Mouse (Mus musculus) heart, embryonic 14.5 days (tissue): ENCODE results near the gene B4galnt1. TPM values are rescaled to one million over a fixed set of nuclear protein-coding genes. Genes with fewer than 3 reads are reported as not detected.
A peak's percentile ranks its signal among the peaks of the same experiment; 100 is the strongest.
"Not testable (repeated sequence)": the region's sequence is repeated elsewhere in the genome, so short reads cannot be mapped to it uniquely, and the experiment has no call there.

Source experiments
- ATAC-seq: fragments of 200-750 bp; cut with Nextera tagmentation; 2 replicates; pipeline ENCODE4 v1.8.0; 2017; ENCODE audit warnings: low read depth, moderate TSS enrichment; ENCODE audit not compliant: insufficient number of reproducible peaks, insufficient read depth, low FRiP score
- H3K27ac ChIP-seq, 2 experiments: fragments of 200-500 bp in 1 of 2; fragments of 300-500 bp in 1 of 2; sonication (generic) in 1 of 2; replicated peaks in 1 of 2; 2 replicates each; pipeline ENCODE4 v1.5.1; 2012 to 2014; ENCODE audit warnings: low read depth in 2 of 2, low read length in 2 of 2, control low read depth in 1 of 2, mild to moderate bottlenecking in 1 of 2, mixed read lengths in 1 of 2; ENCODE audit not compliant: control insufficient read depth in 1 of 2, insufficient read depth in 1 of 2
- H3K27me3 ChIP-seq: fragments of 300-500 bp; sonication (generic); 2 replicates; pipeline ENCODE4 v1.6.1; 2014; ENCODE audit warnings: mild to moderate bottlenecking, low read length, control low read depth; ENCODE audit not compliant: control insufficient read depth, insufficient read depth
- H3K36me3 ChIP-seq: fragments of 300-500 bp; sonication (generic); 2 replicates; pipeline ENCODE4 v1.6.1; 2014; ENCODE audit warnings: mild to moderate bottlenecking, control low read depth, low read length, mixed read lengths; ENCODE audit not compliant: control insufficient read depth, insufficient read depth
- H3K4me1 ChIP-seq, 2 experiments: fragments of 200-500 bp in 1 of 2; fragments of 300-500 bp in 1 of 2; sonication (generic) in 1 of 2; 2 replicates each; pipeline ENCODE4 v1.6.1; 2012 to 2014; ENCODE audit warnings: low read length in 2 of 2, control low read depth in 1 of 2, mixed read lengths in 1 of 2; ENCODE audit not compliant: control insufficient read depth in 2 of 2, insufficient read depth in 2 of 2
- H3K4me2 ChIP-seq: fragments of 300-500 bp; sonication (generic); 2 replicates; pipeline ENCODE4 v1.6.1; 2014; ENCODE audit warnings: mild to moderate bottlenecking, low read length
- H3K4me3 ChIP-seq, 2 experiments: fragments of 200-500 bp in 1 of 2; fragments of 300-500 bp in 1 of 2; sonication (generic) in 1 of 2; 2 replicates each; pipeline ENCODE4 v1.5.1; 2012 to 2014; ENCODE audit warnings: low read length in 2 of 2, mild to moderate bottlenecking in 2 of 2, control low read depth in 1 of 2, low read depth in 1 of 2, moderate library complexity in 1 of 2; ENCODE audit not compliant: control insufficient read depth in 1 of 2, insufficient read depth in 1 of 2
- H3K9ac ChIP-seq: fragments of 300-500 bp; sonication (generic); 2 replicates; pipeline ENCODE4 v1.6.1; 2014; ENCODE audit warnings: mild to moderate bottlenecking, low read length
- H3K9me3 ChIP-seq: fragments of 300-500 bp; sonication (generic); 2 replicates; pipeline ENCODE4 v1.6.1; 2016; ENCODE audit warnings: low read length, control low read depth; ENCODE audit not compliant: control insufficient read depth
- WGBS: fragments of 180-500 bp; shearing (Covaris S2); extraction: QIAGEN DNeasy Blood & Tissue Kit; methylation state at CpG from one replicate; pipeline ENCODE4 v1.1.7; 2014; 5-methylcytosine and 5-hydroxymethylcytosine counted together
- polyA plus RNA-seq: library from polyadenylated mRNA; unstranded; fragments of >200 nt; fragmentation: Nextera tagmentation; extraction: Ambion mirVana; gene quantifications from 2 replicates; pipeline ENCODE4 v1.2.1, GENCODE M21; 2014

The B4galnt1 gene
- polyA plus RNA-seq, 1 experiment from 2014 or later, result 1.5 TPM

- H3K9me3 ChIP-seq, result no peaks in the 10 kb centered on the region
- H3K36me3 ChIP-seq, result peaks cover 5% of the 10 kb centered on the region
- H3K27me3 ChIP-seq, result no peaks in the 10 kb centered on the region
- H3K27ac ChIP-seq, result no peak overlapping the region
- peak overlapping the region; percentile 7 to 30; a peak in 3 of 4 replicates for H3K4me3 ChIP-seq
- peak overlapping the region; percentile 36; the same call in 1 of the 2 replicates for H3K9ac ChIP-seq
- H3K4me1 ChIP-seq, result peaks cover 2 to 14% of the 10 kb centered on the region in 2 experiments; a peak in 3 of 4 replicates
- H3K4me2 ChIP-seq, result peak overlapping the region; percentile 71
- no peak for ATAC-seq
- WGBS, result 2% methylated on average over 4 of the region's 4 CpGs
Observed at GRCm38 (mm10) chr10:127123436-127123805, 41.6 kb upstream of the B4galnt1 start.

GRCm38 (mm10) chr10:127125210-127126001, 39.6 kb upstream of the B4galnt1 start:
- no peak for ATAC-seq
- no peaks in the 10 kb centered on the region for H3K36me3 ChIP-seq
- peaks cover under 1 to 9% of the 10 kb centered on the region in 2 experiments; a peak in 2 of 4 replicates for H3K4me1 ChIP-seq
- no peak overlapping the region for H3K27ac ChIP-seq
- no peaks in the 10 kb centered on the region for H3K9me3 ChIP-seq
- no peak overlapping the region for H3K9ac ChIP-seq
- H3K27me3 ChIP-seq, result no peaks in the 10 kb centered on the region
- 68% methylated on average over 9 of the region's 9 CpGs for WGBS
- no peak overlapping the region for H3K4me2 ChIP-seq
- no peak overlapping the region for H3K4me3 ChIP-seq

GRCm38 (mm10) chr10:127126579-127126978, 38.4 kb upstream of the B4galnt1 start:
- H3K4me2 ChIP-seq, result no peak overlapping the region
- ATAC-seq, result no peak
- H3K36me3 ChIP-seq, result no peaks in the 10 kb centered on the region
- no peak overlapping the region for H3K4me3 ChIP-seq
- H3K9me3 ChIP-seq, result no peaks in the 10 kb centered on the region
- 0 out of 4 replicates have a peak, but pooled peaks cover 0 to 8% of the 10 kb centered on the region in 2 experiments for H3K4me1 ChIP-seq
- no peak overlapping the region for H3K27ac ChIP-seq
- H3K27me3 ChIP-seq, result no peaks in the 10 kb centered on the region
- WGBS, result 64% methylated on average over 5 of the region's 5 CpGs
- H3K9ac ChIP-seq, result no peak overlapping the region

- Histone ChIP-seq H3K4me2 (no peak overlapping the region), H3K4me3 (no peak overlapping the region), H3K27ac (no peak overlapping the region), H3K36me3 (no peaks in the 10 kb centered on the region), H3K9ac (no peak overlapping the region), H3K27me3 (no peaks in the 10 kb centered on the region), H3K4me1 (0 out of 4 replicates have a peak, but pooled peaks cover 0 to 6% of the 10 kb centered on the region in 2 experiments), H3K9me3 (no peaks in the 10 kb centered on the region)
- WGBS, result 67% methylated on average over 7 of the region's 7 CpGs
- no peak for ATAC-seq
Observed at GRCm38 (mm10) chr10:127127711-127128279, 37.2 kb upstream of the B4galnt1 start.

- WGBS, result 62% methylated on average over 4 of the region's 4 CpGs
- no peak overlapping the region for H3K27ac ChIP-seq
- H3K4me3 ChIP-seq, result no peak overlapping the region
- no peaks in the 10 kb centered on the region for H3K9me3 ChIP-seq
- no peak for ATAC-seq
- no peaks in the 10 kb centered on the region for H3K4me1 ChIP-seq
- no peaks in the 10 kb centered on the region for H3K27me3 ChIP-seq
- no peak overlapping the region for H3K4me2 ChIP-seq
- H3K9ac ChIP-seq, result no peak overlapping the region
- H3K36me3 ChIP-seq, result no peaks in the 10 kb centered on the region
Observed at GRCm38 (mm10) chr10:127129431-127129830, 35.6 kb upstream of the B4galnt1 start.

- H3K27me3 ChIP-seq, result no peaks in the 10 kb centered on the region
- H3K9me3 ChIP-seq, result no peaks in the 10 kb centered on the region
- WGBS, result 53% methylated on average over 5 of the region's 5 CpGs
- no peak overlapping the region for H3K9ac ChIP-seq
- ATAC-seq, result no peak
- H3K27ac ChIP-seq, result no peak overlapping the region
- 0 out of 4 replicates have a peak, but pooled peaks cover 0 to 3% of the 10 kb centered on the region in 2 experiments for H3K4me1 ChIP-seq
- no peak overlapping the region for H3K4me2 ChIP-seq
- no peaks in the 10 kb centered on the region for H3K36me3 ChIP-seq
- H3K4me3 ChIP-seq, result no peak overlapping the region
Observed at GRCm38 (mm10) chr10:127132469-127132868, 32.6 kb upstream of the B4galnt1 start.

GRCm38 (mm10) chr10:127134394-127135035, 30.5 kb upstream of the B4galnt1 start:
- not testable (repeated sequence) for H3K4me3 ChIP-seq, H3K9ac ChIP-seq
- 86% methylated on average over 3 of the region's 3 CpGs for WGBS

More at GRCm38 (mm10) chr10:127134394-127135035, 30.5 kb upstream of the B4galnt1 start:
- ATAC-seq, H3K9me3 ChIP-seq, H3K4me1 ChIP-seq, H3K27ac ChIP-seq, H3K27me3 ChIP-seq, H3K4me2 ChIP-seq, H3K36me3 ChIP-seq: not testable (repeated sequence)
